ENCODE assay signal across 15 mouse cellular contexts in the genomic region with DNA sequence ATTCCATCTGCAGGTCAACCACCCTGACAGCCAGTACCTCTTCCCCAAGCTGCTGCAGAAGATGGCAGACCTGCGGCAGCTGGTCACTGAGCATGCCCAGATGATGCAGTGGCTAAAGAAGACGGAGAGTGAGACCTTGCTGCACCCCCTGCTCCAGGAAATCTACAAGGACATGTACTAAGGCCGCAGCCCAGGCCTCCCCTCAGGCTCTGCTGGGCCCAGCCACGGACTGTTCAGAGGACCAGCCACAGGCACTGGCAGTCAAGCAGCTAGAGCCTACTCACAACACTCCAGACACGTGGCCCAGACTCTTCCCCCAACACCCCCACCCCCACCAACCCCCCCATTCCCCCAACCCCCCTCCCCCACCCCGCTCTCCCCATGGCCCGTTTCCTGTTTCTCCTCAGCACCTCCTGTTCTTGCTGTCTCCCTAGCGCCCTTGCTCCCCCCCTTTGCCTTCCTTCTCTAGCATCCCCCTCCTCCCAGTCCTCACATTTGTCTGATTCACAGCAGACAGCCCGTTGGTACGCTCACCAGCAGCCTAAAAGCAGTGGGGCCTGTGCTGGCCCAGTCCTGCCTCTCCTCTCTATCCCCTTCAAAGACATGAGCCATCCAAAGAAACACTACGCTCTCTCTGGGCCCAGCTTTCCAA. TPM values are rescaled to one million over a fixed set of nuclear protein-coding genes. Genes with fewer than 3 reads are reported as not detected.
DNase-seq lines count a peak whose midpoint lies in the region; ATAC-seq lines count a peak whose summit lies in the region.
"Had no signal": no experiment of that assay in that cellular context is flagged by ENCODE, and none has a peak within 500 bp of the region (broad histone marks: within the 10 kb centered on the region; RNA-seq: fewer than 3 reads in every experiment).

No protein-coding gene starts in this region.

- H3K27me3 ChIP-seq in heart, embryonic 10.5 days (ENCODE audit: insufficient read depth, poor library complexity, severe bottlenecking) = no peaks in the 10 kb centered on the region
- no peaks in the 10 kb centered on the region for H3K27me3 ChIP-seq in hindbrain, embryonic 12.5 days
- H3K27me3 ChIP-seq in stomach, embryonic 14.5 days (ENCODE audit: control insufficient read depth, insufficient read depth, low read length) = no peaks in the 10 kb centered on the region
- H3K27me3 ChIP-seq: megakaryocyte, embryonic 14.5 days; Patski had no signal

- no peak overlapping the region for H3K4me2 ChIP-seq in hindbrain, embryonic 12.5 days (replicated peaks)
- H3K4me2 ChIP-seq in stomach, embryonic 14.5 days (replicated peaks; ENCODE audit: low read depth, low read length) = no peak overlapping the region

- H3K9ac ChIP-seq in hindbrain, embryonic 12.5 days = peak overlapping the region; percentile 45
- no peak overlapping the region for H3K9ac ChIP-seq in stomach, embryonic 14.5 days (replicated peaks; ENCODE audit: low read depth, low read length)

- intact Hi-C loops in heart, postnatal 25 days (cut with DNase I) = no loop called here

- no peaks in the 10 kb centered on the region for H3K9me3 ChIP-seq in heart, embryonic 10.5 days
- H3K9me3 ChIP-seq in hindbrain, embryonic 12.5 days (replicated peaks) = no peaks in the 10 kb centered on the region
- H3K9me3 ChIP-seq in stomach, embryonic 14.5 days (ENCODE audit: control insufficient read depth, low read depth, low read length) = no peaks in the 10 kb centered on the region

- peaks cover 36% of the 10 kb centered on the region for H3K4me1 ChIP-seq in heart, embryonic 10.5 days
- H3K4me1 ChIP-seq in hindbrain, embryonic 12.5 days = peaks cover 26% of the 10 kb centered on the region
- peaks cover 30% of the 10 kb centered on the region for H3K4me1 ChIP-seq in stomach, embryonic 14.5 days (ENCODE audit: control insufficient read depth, insufficient read depth, low read length)

- no peak overlapping the region for H3K4me3 ChIP-seq in heart, embryonic 10.5 days
- H3K4me3 ChIP-seq in hindbrain, embryonic 12.5 days = no peak overlapping the region
- H3K4me3 ChIP-seq in stomach, embryonic 14.5 days (ENCODE audit: low read depth, low read length) = no peak overlapping the region
- H3K4me3 ChIP-seq: gastrocnemius, adult 2 months; megakaryocyte, embryonic 14.5 days had no signal

- WGBS in heart, embryonic 10.5 days = 42% methylated on average over 11 of the region's 11 CpGs
- WGBS in hindbrain, embryonic 12.5 days = 34% methylated on average over 10 of the region's 11 CpGs
- WGBS in stomach, embryonic 14.5 days = 39% methylated on average over 11 of the region's 11 CpGs

- no peak for ATAC-seq in hindbrain, embryonic 12.5 days (ENCODE audit: low FRiP score)
- 0 out of 2 replicates have a peak, but pooled peaks have one; percentile 8 for ATAC-seq in stomach, embryonic 14.5 days (ENCODE audit: insufficient number of reproducible peaks, insufficient read depth, low FRiP score, low read depth)
- ATAC-seq: Patski had no signal

- DNase-seq in heart, embryonic 10.5 days (ENCODE audit: low spot score) = no peak
- no peak for DNase-seq in heart, postnatal 25 days (ENCODE audit: low spot score)
- peak; percentile 44 for DNase-seq in lung, postnatal 10 days
- DNase-seq in lung, adult 18-20 months = no peak
- DNase-seq in right cerebral cortex, adult 18-20 months = no peak
- DNase-seq in cerebellum, adult 8-10 months = no peak
- DNase-seq: adrenal gland, postnatal 25 days; cerebellum, adult 2 months; gastrocnemius, adult 2 months; heart, postnatal 10 days; left cerebral cortex, postnatal 4 days had no signal

- H3K36me3 ChIP-seq in heart, embryonic 10.5 days = peaks cover 30% of the 10 kb centered on the region
- H3K36me3 ChIP-seq in hindbrain, embryonic 12.5 days = no peaks in the 10 kb centered on the region
- peaks cover 6% of the 10 kb centered on the region for H3K36me3 ChIP-seq in stomach, embryonic 14.5 days (ENCODE audit: control insufficient read depth, insufficient read depth, low read length)

- peak overlapping the region; percentile 67 for H3K27ac ChIP-seq in heart, embryonic 10.5 days
- peak overlapping the region; percentile 35 for H3K27ac ChIP-seq in hindbrain, embryonic 12.5 days
- peak overlapping the region; percentile 48 for H3K27ac ChIP-seq in stomach, embryonic 14.5 days (ENCODE audit: low read length)
- H3K27ac ChIP-seq: gastrocnemius, adult 2 months had no signal

RNA-seq across cellular contexts. Expression of a gene that starts 13.5 kb away (rescaled TPM):
- polyA plus RNA-seq in heart, embryonic 10.5 days (2016; fragmentation: Nextera tagmentation; extraction: Ambion mirVana) = 25.8 and 30.6 TPM in 2 replicates
- 10 to 100 TPM; 10.5 to 11.1 TPM for total RNA-seq in heart, postnatal 25 days (2021)
- polyA plus RNA-seq in hindbrain, embryonic 12.5 days (2016; fragmentation: Nextera tagmentation; extraction: Ambion mirVana) = 24.7 and 28.3 TPM in 2 replicates
- 26.5 and 29.9 TPM in 2 replicates for polyA plus RNA-seq in stomach, embryonic 14.5 days (2014; fragmentation: Nextera tagmentation; extraction: Ambion mirVana)

RNA-seq across cellular contexts. Expression of a gene that starts 28.5 kb away (rescaled TPM):
- 345 and 365 TPM in 2 replicates for polyA plus RNA-seq in heart, embryonic 10.5 days (2016; fragmentation: Nextera tagmentation; extraction: Ambion mirVana)
- 100 to 1,000 TPM; 359 to 375 TPM for total RNA-seq in heart, postnatal 25 days (2021)
- 287 and 354 TPM in 2 replicates for polyA plus RNA-seq in hindbrain, embryonic 12.5 days (2016; fragmentation: Nextera tagmentation; extraction: Ambion mirVana)
- 797 and 911 TPM in 2 replicates for polyA plus RNA-seq in stomach, embryonic 14.5 days (2014; fragmentation: Nextera tagmentation; extraction: Ambion mirVana)

RNA-seq across cellular contexts. Expression of a gene that starts 50.8 kb away (rescaled TPM):
- 6.3 and 6.5 TPM in 2 replicates for polyA plus RNA-seq in heart, embryonic 10.5 days (2016; fragmentation: Nextera tagmentation; extraction: Ambion mirVana)
- 10 to 100 TPM; 12.2 to 14.4 TPM for total RNA-seq in heart, postnatal 25 days (2021)
- polyA plus RNA-seq in hindbrain, embryonic 12.5 days (2016; fragmentation: Nextera tagmentation; extraction: Ambion mirVana) = 7.0 and 7.7 TPM in 2 replicates
- polyA plus RNA-seq in stomach, embryonic 14.5 days (2014; fragmentation: Nextera tagmentation; extraction: Ambion mirVana) = 15.7 and 16.0 TPM in 2 replicates
